Mouse (Mus musculus): ENCODE data around the gene Xrcc6. TPM values are rescaled to one million over a fixed set of nuclear protein-coding genes. Genes with fewer than 3 reads are reported as not detected.
"Not testable (repeated sequence)": the region's sequence is repeated elsewhere in the genome, so short reads cannot be mapped to it uniquely, and the experiment has no call there.

Xrcc6 gene
- polyA plus RNA-seq, 1 experiment from 2014 or later: 112 TPM

DNA sequence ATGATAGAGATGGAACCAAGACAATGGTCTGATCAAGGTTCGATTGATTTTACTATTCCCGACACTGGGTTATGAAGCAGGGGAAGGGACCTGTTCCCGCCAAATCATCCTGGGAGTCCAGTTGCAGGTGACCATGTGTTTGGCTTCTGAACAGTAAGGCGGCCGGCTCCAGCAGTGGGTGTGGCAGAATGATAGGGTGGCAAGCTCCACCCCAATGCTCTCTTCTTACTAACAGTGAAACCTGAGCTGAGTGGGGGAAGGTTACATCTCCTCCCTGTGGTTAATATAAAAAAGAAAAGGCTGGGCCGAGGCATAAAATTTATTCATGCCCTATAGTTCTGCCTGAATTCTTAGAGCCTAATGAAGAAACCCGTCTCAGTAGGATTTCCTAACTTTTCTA is 18.5 kb upstream of the Xrcc6 start:
- Histone ChIP-seq H3K36me3 (no peaks in the 10 kb centered on the region), H3K27me3 (ENCODE audit: low read depth, poor library complexity, severe bottlenecking) (no peaks in the 10 kb centered on the region), H3K27ac (no peak overlapping the region), H3K4me3 (no peak overlapping the region), H3K9me3 (replicated peaks) (no peaks in the 10 kb centered on the region; the same call in 1 of the 2 replicates), H3K4me1 (peaks cover 7% of the 10 kb centered on the region)
- WGBS: 69% methylated on average over 7 of the region's 7 CpGs
- DNase-seq (ENCODE audit: low spot score): peak; percentile 32

DNA sequence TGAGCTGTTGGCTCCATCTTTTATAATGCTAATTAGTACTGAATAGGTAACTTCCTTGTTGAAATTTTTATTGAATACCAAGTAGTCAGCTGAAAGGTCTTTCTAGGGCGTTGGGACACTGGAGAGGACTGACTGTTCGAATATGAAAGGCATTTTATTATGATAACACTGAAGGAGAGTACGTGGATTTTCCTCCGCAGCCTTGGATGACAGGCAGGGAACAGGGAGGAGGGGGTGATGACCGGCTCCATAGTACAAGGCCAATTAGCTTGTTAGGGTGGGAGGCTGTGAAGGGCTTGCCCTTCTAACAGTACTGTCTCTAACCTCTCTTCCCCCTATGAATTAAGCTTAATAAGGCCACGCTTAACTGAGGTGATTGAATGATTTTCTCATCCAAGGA is 18.0 kb upstream of the Xrcc6 start:
- H3K9me3 ChIP-seq (replicated peaks); DNase-seq (ENCODE audit: low spot score); H3K27ac ChIP-seq; H3K4me1 ChIP-seq; H3K4me3 ChIP-seq; H3K27me3 ChIP-seq (ENCODE audit: low read depth, poor library complexity, severe bottlenecking); H3K36me3 ChIP-seq: not testable (repeated sequence)
- WGBS: 77% methylated on average over 6 of the region's 6 CpGs

DNA sequence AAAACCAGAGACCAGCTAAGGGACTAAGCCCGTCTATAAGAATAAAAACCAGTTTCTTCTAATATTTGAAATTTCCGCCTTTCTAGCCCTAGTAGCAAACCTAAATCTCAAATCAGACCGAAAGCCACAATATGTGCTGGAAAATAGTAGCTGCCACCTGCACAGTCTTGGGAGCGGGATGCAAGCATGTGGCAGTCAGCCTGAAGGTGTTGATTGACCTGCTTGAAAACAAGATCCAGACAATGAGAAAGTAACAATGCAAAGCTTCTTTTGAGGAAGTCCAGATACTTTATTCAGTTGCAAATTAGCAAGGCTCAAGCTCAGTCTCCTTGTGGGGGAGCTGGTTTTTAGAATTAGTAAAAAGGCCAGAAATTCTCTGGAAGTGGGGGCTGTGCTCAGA is 17.1 kb upstream of the Xrcc6 start:
- WGBS: 94% methylated on average over 4 of the region's 4 CpGs

DNA sequence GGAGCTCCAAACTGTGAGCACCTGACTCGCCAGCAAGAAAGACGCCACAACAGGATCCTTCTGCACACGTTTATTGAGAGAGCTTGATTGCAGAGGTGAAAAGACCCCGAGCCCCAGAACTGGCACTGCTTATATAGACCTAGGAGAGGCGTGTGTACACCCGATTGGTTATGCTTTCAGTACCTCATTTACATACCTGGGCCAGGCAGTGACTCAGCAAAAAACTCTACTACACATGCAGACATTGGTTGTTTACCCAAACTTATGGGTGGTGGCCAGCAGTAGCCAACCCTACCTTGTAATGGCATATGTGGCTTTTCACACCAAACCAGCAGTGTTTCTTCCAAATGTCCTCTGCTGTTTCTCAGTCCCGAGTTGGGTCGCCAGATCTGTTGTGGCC is 12.5 kb upstream of the Xrcc6 start:
- not testable (repeated sequence) for H3K27ac ChIP-seq; H3K36me3 ChIP-seq; DNase-seq (ENCODE audit: low spot score); H3K9me3 ChIP-seq (replicated peaks); H3K4me1 ChIP-seq; H3K4me3 ChIP-seq; H3K27me3 ChIP-seq (ENCODE audit: low read depth, poor library complexity, severe bottlenecking)
- 95% methylated on average over 8 of the region's 8 CpGs for WGBS

More for the DNA sequence above, 17.1 kb upstream of the Xrcc6 start:
- H3K27me3 ChIP-seq (ENCODE audit: low read depth, poor library complexity, severe bottlenecking); H3K4me1 ChIP-seq; H3K27ac ChIP-seq; DNase-seq (ENCODE audit: low spot score); H3K9me3 ChIP-seq (replicated peaks); H3K4me3 ChIP-seq; H3K36me3 ChIP-seq: not testable (repeated sequence)

DNA sequence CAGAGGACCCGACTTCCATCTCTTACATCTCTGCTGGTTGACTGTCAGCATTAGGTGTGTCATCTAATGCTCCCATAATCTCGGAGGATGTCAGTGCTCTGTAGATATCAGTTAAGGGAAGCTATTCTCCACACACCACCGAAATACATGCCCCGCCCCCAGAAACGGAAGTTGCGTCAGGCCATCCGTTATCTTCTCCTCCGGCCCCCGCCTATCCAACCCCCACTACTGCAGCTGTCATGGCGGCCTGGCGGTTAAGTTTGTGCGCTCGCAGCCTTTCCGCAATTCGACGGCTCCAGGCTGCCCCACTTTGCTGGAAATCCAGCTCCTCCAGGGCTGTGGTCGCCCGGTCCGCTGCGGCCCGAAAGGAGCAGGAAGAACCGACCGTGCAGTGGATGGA is 7.3 kb upstream of the Xrcc6 start, which contains the start of gene 1700029P11Rik:
Gene 1700029P11Rik (plus strand): TSS at position 220 of the 400 bp plus-strand sequence.
- H3K27ac ChIP-seq: no peak within 1 kb of the TSS
- H3K4me1 ChIP-seq: no peaks in the 10 kb centered on the region
- no peak for DNase-seq (ENCODE audit: low spot score)
- H3K9me3 ChIP-seq (replicated peaks): no peaks in the 10 kb centered on the region; the same call in 1 of the 2 replicates
- no peak within 1 kb of the TSS for H3K4me3 ChIP-seq
- H3K36me3 ChIP-seq: no peaks in the 10 kb centered on the region
- H3K27me3 ChIP-seq (ENCODE audit: low read depth, poor library complexity, severe bottlenecking): no peaks in the 10 kb centered on the region
- 95% methylated on average over 23 of the region's 23 CpGs for WGBS

DNA sequence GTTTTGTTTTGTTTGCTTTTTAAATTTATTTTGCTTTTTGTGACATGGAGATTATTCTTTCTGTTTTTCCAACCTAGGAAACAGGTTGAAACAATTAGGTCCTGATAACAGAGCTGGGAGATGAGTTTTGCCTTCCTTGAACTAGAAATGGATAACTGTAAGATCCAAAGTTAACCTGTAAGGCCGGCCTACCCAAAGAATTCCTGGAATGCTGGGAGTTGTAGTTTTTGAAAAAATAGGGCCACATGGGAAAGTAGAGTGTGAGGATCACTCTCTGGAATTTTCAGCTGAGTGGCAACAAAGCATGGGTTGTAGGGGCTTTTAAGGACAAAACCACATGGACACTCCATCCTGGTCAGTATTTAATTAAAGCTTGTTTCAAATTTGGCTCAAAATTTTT is 5.5 kb upstream of the Xrcc6 start:
- Histone ChIP-seq H3K27me3 (ENCODE audit: low read depth, poor library complexity, severe bottlenecking) (no peaks in the 10 kb centered on the region), H3K36me3 (no peaks in the 10 kb centered on the region), H3K4me3 (no peak overlapping the region), H3K9me3 (replicated peaks) (no peaks in the 10 kb centered on the region), H3K4me1 (no peaks in the 10 kb centered on the region), H3K27ac (no peak overlapping the region)
- no peak for DNase-seq (ENCODE audit: low spot score)
- WGBS: 58% methylated on average over 1 of the region's 1 CpGs

DNA sequence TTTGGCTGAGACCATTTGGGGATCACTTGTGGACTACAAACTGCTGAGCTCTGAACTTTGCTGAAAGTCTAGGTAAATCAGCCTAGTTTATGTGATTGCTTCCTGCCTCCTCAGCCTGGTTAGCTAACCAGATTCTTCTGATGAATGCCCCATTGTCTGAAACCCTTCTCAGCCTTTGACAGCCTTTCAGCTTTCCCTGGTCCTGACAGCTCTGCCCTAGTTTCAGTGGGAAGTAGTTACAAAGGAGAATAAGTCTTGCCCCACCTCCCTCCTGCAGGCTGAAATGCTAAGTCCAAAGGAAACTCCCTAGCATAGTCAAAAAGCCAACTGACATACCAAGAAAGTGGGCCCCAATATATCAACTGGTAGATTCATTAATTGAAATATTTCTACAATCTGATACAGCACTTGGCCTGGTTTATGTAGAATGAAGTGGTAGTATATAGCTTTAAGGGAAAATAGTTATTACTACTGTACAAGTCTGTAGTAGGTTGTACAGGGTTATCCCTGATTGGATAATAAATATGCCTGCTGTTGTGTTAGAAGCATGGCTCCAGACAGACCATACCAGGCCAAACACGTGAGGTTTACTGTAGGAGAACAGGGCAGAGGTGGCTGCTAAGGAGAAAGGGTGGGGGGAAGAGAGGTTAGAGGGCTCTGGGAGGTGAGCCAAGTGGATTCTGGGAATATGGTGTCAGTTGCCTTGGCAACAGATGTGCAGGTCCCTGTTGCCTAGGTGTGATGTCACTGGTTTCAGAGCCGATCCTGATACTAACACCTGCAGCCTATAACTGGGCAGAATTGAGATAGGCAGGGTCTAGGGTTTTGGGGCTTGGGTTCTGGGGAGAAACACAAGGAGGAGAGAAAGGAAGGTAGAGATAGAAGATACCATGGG is 2.1 kb upstream of the Xrcc6 start:
- Histone ChIP-seq H3K36me3 (no peaks in the 10 kb centered on the region), H3K27me3 (ENCODE audit: low read depth, poor library complexity, severe bottlenecking) (no peaks in the 10 kb centered on the region), H3K4me1 (no peaks in the 10 kb centered on the region), H3K27ac (no peak overlapping the region), H3K9me3 (replicated peaks) (no peaks in the 10 kb centered on the region), H3K4me3 (no peak overlapping the region)
- WGBS: 68% methylated on average over 2 of the region's 2 CpGs
- no peak for DNase-seq (ENCODE audit: low spot score)

DNA sequence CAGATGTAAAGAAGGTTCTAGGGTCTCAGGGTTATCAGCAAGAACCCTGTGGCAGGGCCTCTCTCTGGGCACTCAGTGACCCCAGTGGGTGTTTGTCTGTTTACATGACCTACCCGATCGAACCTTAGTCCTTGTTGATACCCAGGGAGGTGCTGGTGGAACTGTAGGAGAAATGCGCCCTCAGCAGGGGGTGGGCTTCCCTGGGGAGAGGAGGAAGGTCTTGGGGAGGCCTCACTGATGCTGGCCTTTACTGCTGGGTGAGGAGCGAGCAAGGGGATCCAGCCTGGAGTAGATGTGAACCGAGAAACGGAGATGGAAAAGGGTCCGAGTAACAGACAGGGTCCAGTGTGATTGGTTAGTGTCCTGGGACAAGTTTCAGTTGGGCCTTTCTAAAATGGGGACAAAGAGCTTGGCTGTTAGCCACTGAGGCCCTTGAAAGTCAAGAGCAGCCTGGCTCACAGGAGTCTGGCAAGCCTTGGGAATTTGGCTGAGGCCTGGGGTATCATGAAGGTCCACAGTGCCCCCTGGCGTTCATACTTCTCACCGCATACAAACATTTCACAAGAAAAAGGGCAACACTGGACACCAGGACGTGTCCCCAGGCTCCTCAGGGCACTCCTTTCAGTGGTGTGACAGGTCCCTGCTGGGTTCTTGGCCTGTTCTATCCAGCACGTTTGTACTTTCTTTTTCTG is 1.9 kb downstream of the Xrcc6 start:
- H3K4me1 ChIP-seq: no peaks in the 10 kb centered on the region
- WGBS: 46% methylated on average over 11 of the region's 11 CpGs
- DNase-seq (ENCODE audit: low spot score): peak; percentile 90
- peak overlapping the region; percentile 39; the same call in 1 of the 2 replicates for H3K27ac ChIP-seq
- no peak overlapping the region for H3K4me3 ChIP-seq
- H3K27me3 ChIP-seq (ENCODE audit: low read depth, poor library complexity, severe bottlenecking): no peaks in the 10 kb centered on the region
- peaks cover 20% of the 10 kb centered on the region for H3K36me3 ChIP-seq
- no peaks in the 10 kb centered on the region for H3K9me3 ChIP-seq (replicated peaks)

DNA sequence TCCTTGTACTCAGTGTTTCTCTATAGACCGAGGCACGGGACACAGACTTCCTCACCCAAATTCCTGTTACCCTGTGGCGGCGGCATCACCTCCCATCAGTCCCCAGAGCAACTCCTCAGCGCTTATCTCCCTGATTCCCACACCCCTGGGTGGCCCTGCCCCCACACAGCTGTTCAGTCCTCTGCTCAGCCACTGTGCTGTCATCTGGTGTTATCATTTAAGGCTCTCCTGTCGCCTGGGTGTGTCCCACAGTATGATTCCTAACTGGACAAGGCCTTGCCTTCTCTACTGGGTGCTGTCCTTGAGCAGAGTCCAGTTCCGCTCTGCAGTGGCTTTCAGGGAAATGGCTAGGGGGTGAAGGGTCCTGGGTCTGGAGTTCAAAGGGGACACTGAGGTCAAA is 2.9 kb downstream of the Xrcc6 start:
- no peak overlapping the region for H3K4me3 ChIP-seq
- H3K4me1 ChIP-seq: no peaks in the 10 kb centered on the region
- no peaks in the 10 kb centered on the region for H3K27me3 ChIP-seq (ENCODE audit: low read depth, poor library complexity, severe bottlenecking)
- H3K27ac ChIP-seq: no peak overlapping the region
- WGBS: 51% methylated on average over 7 of the region's 7 CpGs
- peaks cover 29% of the 10 kb centered on the region for H3K36me3 ChIP-seq
- DNase-seq (ENCODE audit: low spot score): no peak
- H3K9me3 ChIP-seq (replicated peaks): no peaks in the 10 kb centered on the region

DNA sequence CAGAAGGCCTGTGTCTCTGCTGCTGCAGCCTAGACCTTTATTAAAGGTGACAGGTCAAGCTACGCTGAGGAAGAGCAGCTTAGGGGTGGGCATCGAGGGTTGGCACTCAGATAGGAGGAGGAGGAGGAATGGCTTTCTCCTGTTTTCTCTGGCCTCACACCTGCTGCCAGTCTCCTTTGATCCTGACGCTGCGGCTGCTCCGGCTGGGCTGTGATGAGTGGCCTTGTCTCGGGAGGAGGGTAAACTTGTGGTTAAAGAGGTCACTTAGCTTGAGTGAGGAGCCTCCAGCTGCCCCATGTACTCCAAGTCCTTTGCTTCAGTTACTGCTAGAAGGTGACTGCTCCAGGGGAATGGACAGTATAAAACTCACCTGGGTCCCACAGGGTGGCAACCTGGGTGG is 6.4 kb downstream of the Xrcc6 start:
- no peak for DNase-seq (ENCODE audit: low spot score)
- Histone ChIP-seq H3K4me1 (no peaks in the 10 kb centered on the region), H3K4me3 (no peak overlapping the region), H3K27ac (no peak overlapping the region), H3K9me3 (replicated peaks) (no peaks in the 10 kb centered on the region), H3K27me3 (ENCODE audit: low read depth, poor library complexity, severe bottlenecking) (no peaks in the 10 kb centered on the region), H3K36me3 (peaks cover 61% of the 10 kb centered on the region)
- WGBS: 80% methylated on average over 6 of the region's 6 CpGs

DNA sequence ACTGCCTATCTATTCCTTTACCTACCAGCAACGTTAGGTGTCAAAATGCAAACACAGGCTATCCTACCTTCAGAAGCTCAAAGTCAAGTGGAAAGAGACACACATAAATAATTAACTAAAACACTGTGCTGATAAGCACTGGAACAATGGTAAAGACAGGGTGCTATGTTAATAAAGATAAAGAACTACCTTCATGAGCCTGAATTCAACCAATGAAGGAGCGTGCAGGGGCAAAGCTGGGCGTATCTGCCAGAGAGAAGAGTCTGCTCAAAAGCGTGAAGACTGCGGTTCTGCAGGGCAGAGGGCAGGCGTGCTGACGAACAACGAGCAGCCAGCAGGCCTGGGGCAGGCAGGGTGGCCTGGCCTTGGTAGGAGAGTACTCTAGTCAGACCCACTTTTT is 16.6 kb downstream of the Xrcc6 start:
- Histone ChIP-seq H3K4me1 (no peaks in the 10 kb centered on the region), H3K27ac (no peak overlapping the region), H3K27me3 (ENCODE audit: low read depth, poor library complexity, severe bottlenecking) (no peaks in the 10 kb centered on the region), H3K4me3 (no peak overlapping the region), H3K9me3 (replicated peaks) (no peaks in the 10 kb centered on the region), H3K36me3 (peaks cover 62% of the 10 kb centered on the region)
- 93% methylated on average over 8 of the region's 8 CpGs for WGBS
- DNase-seq (ENCODE audit: low spot score): no peak

DNA sequence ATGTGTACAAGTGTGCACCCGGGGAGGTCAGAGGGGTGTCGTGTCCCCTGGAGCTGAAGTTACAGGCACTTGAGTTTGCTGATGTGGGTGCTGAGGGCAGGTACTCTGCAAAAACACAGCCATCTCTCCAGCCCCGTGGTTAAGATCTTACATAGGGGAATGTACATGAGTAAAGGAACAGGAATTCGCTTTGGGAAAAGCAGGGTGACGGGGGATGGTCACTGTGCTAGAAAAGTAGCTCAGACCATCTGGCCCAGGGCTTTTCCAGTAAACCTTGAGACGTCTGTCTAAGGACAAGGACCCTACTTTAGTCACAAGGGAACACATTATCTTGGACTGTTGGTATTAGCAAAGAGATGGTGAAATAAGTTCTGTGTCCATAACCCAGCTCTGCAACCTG is 24.3 kb downstream of the Xrcc6 start:
- WGBS: 90% methylated on average over 6 of the region's 6 CpGs
- H3K9me3 ChIP-seq (replicated peaks): no peaks in the 10 kb centered on the region
- DNase-seq (ENCODE audit: low spot score): no peak
- H3K27ac ChIP-seq: no peak overlapping the region
- H3K4me3 ChIP-seq: no peak overlapping the region
- peaks cover 18% of the 10 kb centered on the region for H3K4me1 ChIP-seq
- H3K27me3 ChIP-seq (ENCODE audit: low read depth, poor library complexity, severe bottlenecking): no peaks in the 10 kb centered on the region
- peaks cover 21% of the 10 kb centered on the region for H3K36me3 ChIP-seq

DNA sequence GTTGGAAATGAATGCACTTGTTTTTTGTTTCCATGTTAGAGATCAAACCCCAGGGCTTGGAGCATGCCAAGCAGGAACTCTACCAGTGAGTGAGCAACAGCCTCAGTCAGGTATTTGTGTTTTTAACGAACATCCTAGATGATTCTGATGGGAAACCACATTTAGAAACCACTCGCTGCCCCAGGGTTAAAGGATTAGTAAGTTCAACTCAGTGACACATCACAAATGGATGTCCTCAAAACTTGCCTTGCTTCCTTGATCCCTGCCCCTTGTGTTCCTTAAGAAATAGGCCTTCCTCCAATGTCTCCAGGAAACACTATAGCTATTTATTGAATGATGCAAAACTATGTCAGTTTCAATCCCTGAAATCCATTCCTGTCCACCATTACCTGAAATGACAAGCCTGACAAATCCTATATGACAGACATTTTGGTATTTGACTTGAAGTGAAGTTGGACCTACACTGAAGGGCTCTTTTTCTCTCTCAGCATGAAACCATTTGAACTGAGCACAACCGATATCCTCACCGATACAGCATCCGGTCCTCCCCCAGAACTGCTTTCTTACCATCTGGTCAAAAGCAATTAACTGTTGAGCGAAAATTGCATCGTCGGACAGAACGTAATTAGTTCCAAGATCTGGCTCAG is 27.2 kb downstream of the Xrcc6 start:
- peak overlapping the region; percentile 85; the same call in 1 of the 2 replicates for H3K27ac ChIP-seq
- no peaks in the 10 kb centered on the region for H3K9me3 ChIP-seq (replicated peaks)
- H3K27me3 ChIP-seq (ENCODE audit: low read depth, poor library complexity, severe bottlenecking): no peaks in the 10 kb centered on the region
- 17% methylated on average over 9 of the region's 9 CpGs for WGBS
- no peak for DNase-seq (ENCODE audit: low spot score)
- peak overlapping the region; percentile 86 for H3K4me3 ChIP-seq
- H3K36me3 ChIP-seq: peaks cover 23% of the 10 kb centered on the region
- peaks cover 19% of the 10 kb centered on the region for H3K4me1 ChIP-seq
